Mouse (Mus musculus): Measurements from ENCODE around the gene Iqca. TPM values are rescaled to one million over a fixed set of nuclear protein-coding genes. Genes with fewer than 3 reads are reported as not detected.

Gene Iqca
- polyA plus RNA-seq (2015; fragmentation: Nextera tagmentation; extraction: Ambion mirVana): 0.95 and 1.2 TPM in 2 replicates

- H3K4me3 ChIP-seq: peak within 1 kb of the TSS; percentile 24
- H3K36me3 ChIP-seq (replicated peaks): no peaks in the 10 kb centered on the region
- peak; percentile 97 for ATAC-seq (replicated peaks)
- peaks cover 20% of the 10 kb centered on the region for H3K4me1 ChIP-seq
- H3K27ac ChIP-seq: peak within 1 kb of the TSS; percentile 51; the same call in 1 of the 2 replicates
- H3K4me2 ChIP-seq: peak within 1 kb of the TSS; percentile 49
- H3K9ac ChIP-seq: no peak within 1 kb of the TSS
- under 1% methylated on average over 18 of the region's 18 CpGs for WGBS
- no peaks in the 10 kb centered on the region for H3K9me3 ChIP-seq
- no peaks in the 10 kb centered on the region for H3K27me3 ChIP-seq (replicated peaks)
Measured at GRCm38 (mm10) chr1:90153099-90153744, at the start of gene Iqca. Iqca (minus strand) TSS chr1:90153401.

- H3K4me1 ChIP-seq: peaks cover 46% of the 10 kb centered on the region
- WGBS: 6% methylated on average over 23 of the region's 23 CpGs
- H3K27ac ChIP-seq: no peak overlapping the region
- no peak overlapping the region for H3K9ac ChIP-seq
- ATAC-seq (replicated peaks): peak; percentile 41
- H3K4me3 ChIP-seq: no peak overlapping the region
- H3K9me3 ChIP-seq: no peaks in the 10 kb centered on the region
- H3K36me3 ChIP-seq (replicated peaks): no peaks in the 10 kb centered on the region
- peaks cover 21% of the 10 kb centered on the region; the same call in 1 of the 2 replicates for H3K27me3 ChIP-seq (replicated peaks)
- H3K4me2 ChIP-seq: peak overlapping the region; percentile 10; the same call in 1 of the 2 replicates
Measured at GRCm38 (mm10) chr1:90202207-90202978, 49.2 kb upstream of the Iqca start.

GRCm38 (mm10) chr1:90201655-90202054 is 48.5 kb upstream of the Iqca start:
- H3K4me3 ChIP-seq: no peak overlapping the region
- no peak for ATAC-seq (replicated peaks)
- no peak overlapping the region for H3K4me2 ChIP-seq
- no peak overlapping the region for H3K9ac ChIP-seq
- no peaks in the 10 kb centered on the region for H3K9me3 ChIP-seq
- H3K4me1 ChIP-seq: peaks cover 39% of the 10 kb centered on the region
- peaks cover 21% of the 10 kb centered on the region; the same call in 1 of the 2 replicates for H3K27me3 ChIP-seq (replicated peaks)
- no peaks in the 10 kb centered on the region for H3K36me3 ChIP-seq (replicated peaks)
- no peak overlapping the region for H3K27ac ChIP-seq
- 53% methylated on average over 2 of the region's 2 CpGs for WGBS

- 89% methylated on average over 5 of the region's 5 CpGs for WGBS
- no peak overlapping the region for H3K9ac ChIP-seq
- no peak overlapping the region for H3K4me2 ChIP-seq
- no peaks in the 10 kb centered on the region for H3K9me3 ChIP-seq
- ATAC-seq (replicated peaks): no peak
- H3K4me3 ChIP-seq: no peak overlapping the region
- peaks cover 21% of the 10 kb centered on the region; the same call in 1 of the 2 replicates for H3K27me3 ChIP-seq (replicated peaks)
- no peak overlapping the region for H3K27ac ChIP-seq
- no peaks in the 10 kb centered on the region for H3K36me3 ChIP-seq (replicated peaks)
- peaks cover 37% of the 10 kb centered on the region for H3K4me1 ChIP-seq
Measured at GRCm38 (mm10) chr1:90201246-90201645, 48.0 kb upstream of the Iqca start.

- Histone ChIP-seq H3K4me1 (0 out of 2 replicates have a peak, but pooled peaks cover 5% of the 10 kb centered on the region), H3K9ac (no peak overlapping the region), H3K9me3 (no peaks in the 10 kb centered on the region), H3K36me3 (replicated peaks) (no peaks in the 10 kb centered on the region), H3K27me3 (replicated peaks) (no peaks in the 10 kb centered on the region), H3K4me3 (no peak overlapping the region), H3K27ac (no peak overlapping the region), H3K4me2 (no peak overlapping the region)
- no peak for ATAC-seq (replicated peaks)
- WGBS: 33% methylated on average over 6 of the region's 6 CpGs
Measured at GRCm38 (mm10) chr1:90189046-90189445, 35.8 kb upstream of the Iqca start.

- Histone ChIP-seq H3K9ac (no peak overlapping the region), H3K27me3 (replicated peaks) (no peaks in the 10 kb centered on the region), H3K9me3 (no peaks in the 10 kb centered on the region), H3K27ac (no peak overlapping the region), H3K36me3 (replicated peaks) (no peaks in the 10 kb centered on the region), H3K4me1 (0 out of 2 replicates have a peak, but pooled peaks cover 5% of the 10 kb centered on the region), H3K4me3 (no peak overlapping the region), H3K4me2 (no peak overlapping the region)
- no peak for ATAC-seq (replicated peaks)
- 92% methylated on average over 5 of the region's 5 CpGs for WGBS
Measured at GRCm38 (mm10) chr1:90186874-90187273, 33.7 kb upstream of the Iqca start.

GRCm38 (mm10) chr1:90186173-90186572 is 33.0 kb upstream of the Iqca start:
- WGBS: 89% methylated on average over 4 of the region's 4 CpGs
- no peaks in the 10 kb centered on the region for H3K27me3 ChIP-seq (replicated peaks)
- H3K4me1 ChIP-seq: 0 out of 2 replicates have a peak, but pooled peaks cover 5% of the 10 kb centered on the region
- no peak for ATAC-seq (replicated peaks)
- H3K9me3 ChIP-seq: no peaks in the 10 kb centered on the region
- H3K4me3 ChIP-seq: no peak overlapping the region
- H3K9ac ChIP-seq: no peak overlapping the region
- H3K36me3 ChIP-seq (replicated peaks): no peaks in the 10 kb centered on the region
- no peak overlapping the region for H3K4me2 ChIP-seq
- H3K27ac ChIP-seq: no peak overlapping the region

- H3K4me1 ChIP-seq: no peaks in the 10 kb centered on the region
- H3K4me3 ChIP-seq: no peak overlapping the region
- H3K9me3 ChIP-seq: no peaks in the 10 kb centered on the region
- WGBS: 72% methylated on average over 6 of the region's 6 CpGs
- no peak overlapping the region for H3K4me2 ChIP-seq
- no peak overlapping the region for H3K27ac ChIP-seq
- H3K9ac ChIP-seq: no peak overlapping the region
- no peaks in the 10 kb centered on the region for H3K27me3 ChIP-seq (replicated peaks)
- no peaks in the 10 kb centered on the region for H3K36me3 ChIP-seq (replicated peaks)
- no peak for ATAC-seq (replicated peaks)
Measured at GRCm38 (mm10) chr1:90183602-90184001, 30.4 kb upstream of the Iqca start.

- WGBS: 55% methylated on average over 5 of the region's 5 CpGs
- Histone ChIP-seq H3K4me1 (no peaks in the 10 kb centered on the region), H3K36me3 (replicated peaks) (no peaks in the 10 kb centered on the region), H3K9me3 (no peaks in the 10 kb centered on the region), H3K27me3 (replicated peaks) (no peaks in the 10 kb centered on the region), H3K9ac (no peak overlapping the region), H3K27ac (no peak overlapping the region), H3K4me3 (no peak overlapping the region), H3K4me2 (no peak overlapping the region)
- no peak for ATAC-seq (replicated peaks)
Measured at GRCm38 (mm10) chr1:90182521-90182920, 29.3 kb upstream of the Iqca start.

GRCm38 (mm10) chr1:90180966-90181699 is 27.9 kb upstream of the Iqca start:
- 86% methylated on average over 12 of the region's 12 CpGs for WGBS
- Histone ChIP-seq H3K4me2 (no peak overlapping the region), H3K27me3 (replicated peaks) (no peaks in the 10 kb centered on the region), H3K4me1 (no peaks in the 10 kb centered on the region), H3K9me3 (no peaks in the 10 kb centered on the region), H3K27ac (no peak overlapping the region), H3K4me3 (no peak overlapping the region), H3K9ac (no peak overlapping the region), H3K36me3 (replicated peaks) (no peaks in the 10 kb centered on the region)
- ATAC-seq (replicated peaks): no peak

GRCm38 (mm10) chr1:90180479-90180878 is 27.3 kb upstream of the Iqca start:
- Histone ChIP-seq H3K4me1 (no peaks in the 10 kb centered on the region), H3K27me3 (replicated peaks) (no peaks in the 10 kb centered on the region), H3K4me3 (no peak overlapping the region), H3K4me2 (no peak overlapping the region), H3K9ac (no peak overlapping the region), H3K27ac (no peak overlapping the region), H3K36me3 (replicated peaks) (no peaks in the 10 kb centered on the region), H3K9me3 (no peaks in the 10 kb centered on the region)
- no peak for ATAC-seq (replicated peaks)
- WGBS: 81% methylated on average over 7 of the region's 7 CpGs

- H3K27me3 ChIP-seq (replicated peaks): no peaks in the 10 kb centered on the region
Measured at GRCm38 (mm10) chr1:90177978-90178377, 24.8 kb upstream of the Iqca start.

More at GRCm38 (mm10) chr1:90177978-90178377, 24.8 kb upstream of the Iqca start:
- no peak overlapping the region for H3K4me3 ChIP-seq
- no peaks in the 10 kb centered on the region for H3K36me3 ChIP-seq (replicated peaks)
- H3K9ac ChIP-seq: no peak overlapping the region
- H3K9me3 ChIP-seq: no peaks in the 10 kb centered on the region
- peaks cover 12% of the 10 kb centered on the region; the same call in 1 of the 2 replicates for H3K4me1 ChIP-seq
- WGBS: 70% methylated on average over 5 of the region's 5 CpGs
- H3K4me2 ChIP-seq: no peak overlapping the region
- ATAC-seq (replicated peaks): no peak
- no peak overlapping the region for H3K27ac ChIP-seq

All from midbrain, embryonic 15.5 days (tissue).